Mouse (Mus musculus): ENCODE data around the gene Cmtm5. TPM values are rescaled to one million over a fixed set of nuclear protein-coding genes. Genes with fewer than 3 reads are reported as not detected.

Gene Cmtm5
- 2.0 and 2.8 TPM in 2 replicates for polyA plus RNA-seq (2014; fragmentation: Nextera tagmentation; extraction: Ambion mirVana)

GRCm38 (mm10) chr14:54935904-54936830 lies at the start of gene Cmtm5:
Cmtm5 (plus strand) TSS chr14:54936261.
- no peaks in the 10 kb centered on the region for H3K9me3 ChIP-seq (replicated peaks; ENCODE audit: control insufficient read depth, low read length)
- WGBS, result 11% methylated on average over 8 of the region's 8 CpGs
- peak within 1 kb of the TSS; percentile 52 for H3K27ac ChIP-seq (replicated peaks; ENCODE audit: low read depth, low read length)

GRCm38 (mm10) chr14:54892200-54892599 lies 43.9 kb upstream of the Cmtm5 start, which contains the start of gene Pabpn1:
Pabpn1 (plus strand) TSS chr14:54892500.
- peak within 1 kb of the TSS; percentile 25; the same call in 1 of the 2 replicates for H3K9ac ChIP-seq (replicated peaks; ENCODE audit: low read length)
- no peak for DNase-seq (ENCODE audit: low spot score)
- H3K9me3 ChIP-seq (replicated peaks; ENCODE audit: control insufficient read depth, low read length), result no peaks in the 10 kb centered on the region
- peaks cover 5% of the 10 kb centered on the region for H3K36me3 ChIP-seq (replicated peaks; ENCODE audit: control insufficient read depth, insufficient read depth, low read depth, low read length)
- H3K27me3 ChIP-seq (ENCODE audit: control insufficient read depth, insufficient read depth, low read length), result no peaks in the 10 kb centered on the region
- peak within 1 kb of the TSS; percentile 39 for H3K4me2 ChIP-seq (ENCODE audit: low read depth, low read length)
- WGBS, result 92% methylated on average over 3 of the region's 3 CpGs
- peak within 1 kb of the TSS; percentile 41; the same call in 1 of the 2 replicates for H3K27ac ChIP-seq (replicated peaks; ENCODE audit: low read depth, low read length)
- no peaks in the 10 kb centered on the region for H3K4me1 ChIP-seq (ENCODE audit: control insufficient read depth, insufficient read depth, low read length)
- H3K4me3 ChIP-seq (ENCODE audit: low read depth, low read length), result peak within 1 kb of the TSS; percentile 36
- ATAC-seq (replicated peaks; ENCODE audit: insufficient number of reproducible peaks, low FRiP score, low TSS enrichment, low read depth), result no peak

More at GRCm38 (mm10) chr14:54935904-54936830, at the start of gene Cmtm5:
- Histone ChIP-seq H3K9ac (replicated peaks; ENCODE audit: low read length) (peak within 1 kb of the TSS; percentile 52), H3K27me3 (ENCODE audit: control insufficient read depth, insufficient read depth, low read length) (no peaks in the 10 kb centered on the region), H3K4me3 (ENCODE audit: low read depth, low read length) (no peak within 1 kb of the TSS), H3K4me1 (ENCODE audit: control insufficient read depth, insufficient read depth, low read length) (peaks cover 7% of the 10 kb centered on the region; the same call in 1 of the 2 replicates), H3K4me2 (ENCODE audit: low read depth, low read length) (no peak within 1 kb of the TSS; the same call in 1 of the 2 replicates), H3K36me3 (replicated peaks; ENCODE audit: control insufficient read depth, insufficient read depth, low read depth, low read length) (no peaks in the 10 kb centered on the region)
- no peak for ATAC-seq (replicated peaks; ENCODE audit: insufficient number of reproducible peaks, low FRiP score, low TSS enrichment, low read depth)
- no peak for DNase-seq (ENCODE audit: low spot score)

- WGBS, result under 1% methylated on average over 32 of the region's 38 CpGs
- Histone ChIP-seq H3K9ac (replicated peaks; ENCODE audit: low read length) (peak overlapping the region; percentile 100), H3K27me3 (ENCODE audit: control insufficient read depth, insufficient read depth, low read length) (no peaks in the 10 kb centered on the region), H3K9me3 (replicated peaks; ENCODE audit: control insufficient read depth, low read length) (no peaks in the 10 kb centered on the region), H3K4me1 (ENCODE audit: control insufficient read depth, insufficient read depth, low read length) (no peaks in the 10 kb centered on the region), H3K27ac (replicated peaks; ENCODE audit: low read depth, low read length) (peak overlapping the region; percentile 96), H3K36me3 (replicated peaks; ENCODE audit: control insufficient read depth, insufficient read depth, low read depth, low read length) (peaks cover 6% of the 10 kb centered on the region), H3K4me2 (ENCODE audit: low read depth, low read length) (peak overlapping the region; percentile 39), H3K4me3 (ENCODE audit: low read depth, low read length) (peak overlapping the region; percentile 97)
- DNase-seq (ENCODE audit: low spot score), result peak; percentile 99
- peak; percentile 99 for ATAC-seq (replicated peaks; ENCODE audit: insufficient number of reproducible peaks, low FRiP score, low TSS enrichment, low read depth)
Observed at GRCm38 (mm10) chr14:54893651-54894181, 42.3 kb upstream of the Cmtm5 start.

GRCm38 (mm10) chr14:54894296-54895151 lies 41.5 kb upstream of the Cmtm5 start:
- H3K27me3 ChIP-seq (ENCODE audit: control insufficient read depth, insufficient read depth, low read length), result no peaks in the 10 kb centered on the region
- H3K4me1 ChIP-seq (ENCODE audit: control insufficient read depth, insufficient read depth, low read length), result no peaks in the 10 kb centered on the region
- peak; percentile 58 for ATAC-seq (replicated peaks; ENCODE audit: insufficient number of reproducible peaks, low FRiP score, low TSS enrichment, low read depth)
- peak overlapping the region; percentile 97 for H3K4me3 ChIP-seq (ENCODE audit: low read depth, low read length)
- peaks cover 6% of the 10 kb centered on the region for H3K36me3 ChIP-seq (replicated peaks; ENCODE audit: control insufficient read depth, insufficient read depth, low read depth, low read length)
- H3K27ac ChIP-seq (replicated peaks; ENCODE audit: low read depth, low read length), result peak overlapping the region; percentile 96
- peak overlapping the region; percentile 100 for H3K9ac ChIP-seq (replicated peaks; ENCODE audit: low read length)
- WGBS, result under 1% methylated on average over 42 of the region's 54 CpGs
- H3K4me2 ChIP-seq (ENCODE audit: low read depth, low read length), result peak overlapping the region; percentile 59
- DNase-seq (ENCODE audit: low spot score), result peak; percentile 48
- no peaks in the 10 kb centered on the region for H3K9me3 ChIP-seq (replicated peaks; ENCODE audit: control insufficient read depth, low read length)

- no peaks in the 10 kb centered on the region for H3K27me3 ChIP-seq (ENCODE audit: control insufficient read depth, insufficient read depth, low read length)
- no peak overlapping the region for H3K4me3 ChIP-seq (ENCODE audit: low read depth, low read length)
- no peak overlapping the region for H3K27ac ChIP-seq (replicated peaks; ENCODE audit: low read depth, low read length)
- H3K36me3 ChIP-seq (replicated peaks; ENCODE audit: control insufficient read depth, insufficient read depth, low read depth, low read length), result peaks cover 6% of the 10 kb centered on the region
- WGBS, result 54% methylated on average over 2 of the region's 2 CpGs
- ATAC-seq (replicated peaks; ENCODE audit: insufficient number of reproducible peaks, low FRiP score, low TSS enrichment, low read depth) (no peak), DNase-seq (ENCODE audit: low spot score) (no peak)
- H3K4me1 ChIP-seq (ENCODE audit: control insufficient read depth, insufficient read depth, low read length), result no peaks in the 10 kb centered on the region
- no peaks in the 10 kb centered on the region for H3K9me3 ChIP-seq (replicated peaks; ENCODE audit: control insufficient read depth, low read length)
- no peak overlapping the region for H3K9ac ChIP-seq (replicated peaks; ENCODE audit: low read length)
- no peak overlapping the region for H3K4me2 ChIP-seq (ENCODE audit: low read depth, low read length)
Observed at GRCm38 (mm10) chr14:54897445-54897844, 38.6 kb upstream of the Cmtm5 start.

- ATAC-seq (replicated peaks; ENCODE audit: insufficient number of reproducible peaks, low FRiP score, low TSS enrichment, low read depth) (0 out of 2 replicates have a peak, but pooled peaks have one; percentile 42), DNase-seq (ENCODE audit: low spot score) (peak; percentile 92)
- Histone ChIP-seq H3K4me2 (ENCODE audit: low read depth, low read length) (no peak overlapping the region), H3K9me3 (replicated peaks; ENCODE audit: control insufficient read depth, low read length) (no peaks in the 10 kb centered on the region), H3K4me3 (ENCODE audit: low read depth, low read length) (no peak overlapping the region), H3K9ac (replicated peaks; ENCODE audit: low read length) (no peak overlapping the region), H3K36me3 (replicated peaks; ENCODE audit: control insufficient read depth, insufficient read depth, low read depth, low read length) (peaks cover 6% of the 10 kb centered on the region), H3K4me1 (ENCODE audit: control insufficient read depth, insufficient read depth, low read length) (no peaks in the 10 kb centered on the region), H3K27ac (replicated peaks; ENCODE audit: low read depth, low read length) (no peak overlapping the region), H3K27me3 (ENCODE audit: control insufficient read depth, insufficient read depth, low read length) (no peaks in the 10 kb centered on the region)
- 0% methylated on average over 3 of the region's 3 CpGs for WGBS
Observed at GRCm38 (mm10) chr14:54900383-54900782, 35.7 kb upstream of the Cmtm5 start.

GRCm38 (mm10) chr14:54903641-54904040 lies 32.4 kb upstream of the Cmtm5 start:
- Histone ChIP-seq H3K4me3 (ENCODE audit: low read depth, low read length) (no peak overlapping the region), H3K9ac (replicated peaks; ENCODE audit: low read length) (no peak overlapping the region), H3K36me3 (replicated peaks; ENCODE audit: control insufficient read depth, insufficient read depth, low read depth, low read length) (no peaks in the 10 kb centered on the region; the same call in 1 of the 2 replicates), H3K9me3 (replicated peaks; ENCODE audit: control insufficient read depth, low read length) (no peaks in the 10 kb centered on the region), H3K27ac (replicated peaks; ENCODE audit: low read depth, low read length) (no peak overlapping the region), H3K27me3 (ENCODE audit: control insufficient read depth, insufficient read depth, low read length) (no peaks in the 10 kb centered on the region), H3K4me2 (ENCODE audit: low read depth, low read length) (no peak overlapping the region), H3K4me1 (ENCODE audit: control insufficient read depth, insufficient read depth, low read length) (no peaks in the 10 kb centered on the region)
- 82% methylated on average over 4 of the region's 4 CpGs for WGBS
- ATAC-seq (replicated peaks; ENCODE audit: insufficient number of reproducible peaks, low FRiP score, low TSS enrichment, low read depth), result no peak
- no peak for DNase-seq (ENCODE audit: low spot score)

Data from embryonic facial prominence, embryonic 11.5 days (tissue).